Mouse (Mus musculus): ENCODE data around the gene Gbe1.

GRCm38 (mm10) chr16:70506457-70506856, 192.7 kb downstream of the Gbe1 start:
- TF ChIP-seq CTCF (IDR thresholded peaks at IDR 0.05; ENCODE audit: low read depth, low read length): no peak
- TF ChIP-seq POLR2AphosphoS5 (IDR thresholded peaks at IDR 0.05; ENCODE audit: insufficient replicate concordance, low read depth, low read length): no peak

All from G1E (cell line).